13 mouse cellular contexts compared by ENCODE assay signal in genomic region chr10:3271036-3271435, GRCm38 (mm10). TPM values are rescaled to one million over a fixed set of nuclear protein-coding genes. Genes with fewer than 3 reads are reported as not detected.
DNase-seq lines count a peak whose midpoint lies in the region; ATAC-seq and TF ChIP-seq lines count a peak whose summit lies in the region.
"Had no signal": no experiment of that assay in that cellular context is flagged by ENCODE, and none has a peak within 500 bp of the region (broad histone marks: within the 10 kb centered on the region; RNA-seq: fewer than 3 reads in every experiment).

No protein-coding gene starts in this region.

- DNase-seq in heart, adult 11 months = peak; percentile 62
- DNase-seq in heart, postnatal 36 days = no peak
- peak; percentile 45 for DNase-seq in large intestine, adult 2 months (ENCODE audit: low read depth, low spot score)
- peak; percentile 53 for DNase-seq in lung, postnatal 14 days
- no peak for DNase-seq in cerebellum, adult 2 months
- DNase-seq: embryo, embryonic 11 days had no signal

- no peak overlapping the region for H3K4me3 ChIP-seq in cerebellum, adult 2 months (replicated peaks; ENCODE audit: insufficient read depth, low read depth, low read length)
- no peak overlapping the region for H3K4me3 ChIP-seq in neural tube, embryonic 15.5 days (replicated peaks)
- H3K4me3 ChIP-seq: forebrain, embryonic 15.5 days; heart, embryonic 13.5 days had no signal

- H3K9ac ChIP-seq in neural tube, embryonic 15.5 days (replicated peaks) = no peak overlapping the region
- H3K9ac ChIP-seq: forebrain, embryonic 15.5 days; heart, embryonic 13.5 days had no signal

- H3K4me2 ChIP-seq in neural tube, embryonic 15.5 days = no peak overlapping the region
- H3K4me2 ChIP-seq: forebrain, embryonic 15.5 days; heart, embryonic 13.5 days had no signal

- ATAC-seq in common myeloid progenitor, adult 5-6 weeks (replicated peaks; ENCODE audit: low read depth, poor library complexity, severe bottlenecking) = peak; percentile 82
- ATAC-seq in monocyte, adult 5-6 weeks (replicated peaks; ENCODE audit: insufficient number of reproducible peaks, low FRiP score, low TSS enrichment, poor library complexity, severe bottlenecking) = no peak
- ATAC-seq in neural tube, embryonic 15.5 days (ENCODE audit: low FRiP score) = no peak
- ATAC-seq: forebrain, embryonic 15.5 days; inflammation-experienced regulatory T-cells, adult 6 months had no signal

- H3K27ac ChIP-seq in cerebellum, adult 2 months (ENCODE audit: insufficient read depth, low read length) = no peak overlapping the region
- no peak overlapping the region for H3K27ac ChIP-seq in neural tube, embryonic 15.5 days (replicated peaks)
- H3K27ac ChIP-seq: forebrain, embryonic 15.5 days; heart, embryonic 13.5 days had no signal

- intact Hi-C loops in heart, postnatal 36 days (cut with DNase I) = no loop called here

- no peaks in the 10 kb centered on the region for H3K27me3 ChIP-seq in cerebellum, adult 2 months (ENCODE audit: control insufficient read depth, insufficient read depth, low read length)
- H3K27me3 ChIP-seq in neural tube, embryonic 15.5 days (replicated peaks) = no peaks in the 10 kb centered on the region
- H3K27me3 ChIP-seq: forebrain, embryonic 15.5 days; heart, embryonic 13.5 days had no signal

- H3K4me1 ChIP-seq in cerebellum, adult 2 months (ENCODE audit: control insufficient read depth, insufficient read depth, low read length) = no peaks in the 10 kb centered on the region
- no peaks in the 10 kb centered on the region for H3K4me1 ChIP-seq in neural tube, embryonic 15.5 days
- H3K4me1 ChIP-seq: forebrain, embryonic 15.5 days; heart, embryonic 13.5 days had no signal

- TF ChIP-seq CTCF in cerebellum, adult 2 months (IDR thresholded peaks at IDR 0.05; ENCODE audit: borderline replicate concordance, insufficient read depth, low read depth, low read length) = no peak

- H3K36me3 ChIP-seq in neural tube, embryonic 15.5 days = no peaks in the 10 kb centered on the region
- H3K36me3 ChIP-seq: forebrain, embryonic 15.5 days; heart, embryonic 13.5 days had no signal

- no peak for TF ChIP-seq POLR2A in cerebellum, adult 2 months (IDR thresholded peaks at IDR 0.05; ENCODE audit: borderline replicate concordance, insufficient read depth, low read length)

- no peaks in the 10 kb centered on the region for H3K9me3 ChIP-seq in neural tube, embryonic 15.5 days (replicated peaks)
- H3K9me3 ChIP-seq: forebrain, embryonic 15.5 days; heart, embryonic 13.5 days had no signal

- WGBS in large intestine, adult 2 months = 8% methylated on average over 3 of the region's 4 CpGs
- WGBS in cerebellum, adult 2 months = 45% methylated on average over 4 of the region's 4 CpGs
- 75% methylated on average over 3 of the region's 4 CpGs for WGBS in neural tube, embryonic 15.5 days

RNA-seq across cellular contexts. Expression of gene H60c, which starts 3.5 kb away (rescaled TPM):
- total RNA-seq in heart, postnatal 36 days (2021) = not detected
- not detected in 2 replicates for total RNA-seq in common myeloid progenitor, adult 5-6 weeks (2017)
- polyA plus RNA-seq in large intestine, adult 2 months (2012; rRNA removed) = not detected in 2 replicates
- total RNA-seq in monocyte, adult 5-6 weeks (2017) = 0.48 TPM in 1 of 3 replicates, not detected in the others
- polyA plus RNA-seq in cerebellum, adult 2 months (2012; rRNA removed) = not detected in 2 replicates
- polyA plus RNA-seq in neural tube, embryonic 15.5 days (2015; fragmentation: Nextera tagmentation; extraction: Ambion mirVana) = not detected in 2 replicates
- polyA plus RNA-seq: forebrain, embryonic 15.5 days; heart, embryonic 13.5 days; inflammation-experienced regulatory T-cells, adult 6 months; limb, embryonic 11.5 days had no signal

Comparison
In these comparisons a context has a peak if more than half of its experiments do, and no peak if none do; other contexts are left out.
1. DNase-seq: peak in heart, adult 11 months (single experiment), large intestine, adult 2 months (single experiment) and lung, postnatal 14 days (single experiment); none in heart, postnatal 36 days (0 of 2) and cerebellum, adult 2 months (0 of 2).